Mouse (Mus musculus): Measurements from ENCODE around the gene Sec14l3.
A peak's percentile ranks its signal among the peaks of the same experiment; 100 is the strongest.

Gene Sec14l3

GRCm38 (mm10) chr11:4060866-4061575 lies 3.6 kb upstream of the Sec14l3 start:
- peak in 1 of 2 experiments; percentile 43 for DNase-seq (ENCODE audit: low spot score in 2 of 2)

- DNase-seq (ENCODE audit: low spot score in 2 of 2), result no peak
Observed at GRCm38 (mm10) chr11:4062523-4062922, 2.1 kb upstream of the Sec14l3 start.

- DNase-seq (ENCODE audit: low spot score in 2 of 2), result no peak
Observed at GRCm38 (mm10) chr11:4062981-4063380, 1.7 kb upstream of the Sec14l3 start.

GRCm38 (mm10) chr11:4069664-4070063 lies 5.0 kb downstream of the Sec14l3 start:
- DNase-seq (ENCODE audit: low spot score in 2 of 2), result peak; percentile 56 to 74

DNA sequence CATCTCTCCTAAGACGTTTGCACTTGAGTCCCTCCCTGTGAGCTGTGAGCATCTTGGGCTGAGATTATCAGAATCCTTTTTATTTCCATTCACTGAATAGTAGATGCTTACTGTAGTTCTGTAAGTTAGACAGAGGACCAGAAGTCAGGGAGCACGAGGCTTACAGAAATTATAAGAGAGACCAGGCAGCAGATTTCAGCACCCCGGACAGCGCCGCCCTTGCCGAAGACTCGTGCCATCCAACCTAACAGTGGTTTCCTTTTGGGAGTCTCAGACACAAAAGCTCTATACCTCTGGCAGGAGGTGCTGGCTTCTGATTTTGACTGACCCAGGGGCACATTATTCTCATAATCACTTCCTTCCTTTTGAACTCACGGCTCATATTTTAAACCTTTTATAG lies 12.0 kb downstream of the Sec14l3 start:
- DNase-seq (ENCODE audit: low spot score in 2 of 2), result no peak

DNA sequence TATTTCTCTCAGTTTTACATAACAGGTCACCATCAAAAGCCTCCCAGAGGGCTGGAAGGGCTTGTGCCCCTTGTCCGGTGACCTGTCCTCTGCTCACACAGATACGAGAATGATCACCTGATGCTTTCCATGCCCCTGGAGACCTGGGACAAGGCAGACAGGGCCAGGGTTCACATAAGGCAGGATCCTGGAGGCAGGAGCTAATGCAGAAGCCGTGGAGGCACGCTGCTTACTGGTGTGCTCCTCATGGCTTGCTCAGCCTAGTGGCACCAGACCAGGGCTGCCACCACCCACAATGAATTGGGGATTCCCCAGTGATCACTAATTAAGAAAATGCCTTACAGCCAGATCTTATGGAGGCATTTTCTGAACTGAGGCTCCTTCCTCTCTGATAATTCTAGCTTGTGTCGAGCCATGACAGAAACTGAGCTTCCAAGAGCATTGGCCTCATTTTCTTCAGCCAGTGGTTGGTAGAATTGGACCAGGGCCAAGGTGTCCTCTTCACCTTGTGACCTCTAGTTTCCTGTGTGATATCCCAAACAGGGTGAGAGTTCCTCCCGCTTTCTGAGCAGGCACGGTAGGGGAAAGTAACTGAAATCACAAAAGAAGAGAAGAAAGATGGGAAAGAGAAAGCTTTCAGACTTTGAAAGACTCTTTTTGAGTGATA lies 13.8 kb downstream of the Sec14l3 start:
- no peak for DNase-seq (ENCODE audit: low spot score in 2 of 2)

DNA sequence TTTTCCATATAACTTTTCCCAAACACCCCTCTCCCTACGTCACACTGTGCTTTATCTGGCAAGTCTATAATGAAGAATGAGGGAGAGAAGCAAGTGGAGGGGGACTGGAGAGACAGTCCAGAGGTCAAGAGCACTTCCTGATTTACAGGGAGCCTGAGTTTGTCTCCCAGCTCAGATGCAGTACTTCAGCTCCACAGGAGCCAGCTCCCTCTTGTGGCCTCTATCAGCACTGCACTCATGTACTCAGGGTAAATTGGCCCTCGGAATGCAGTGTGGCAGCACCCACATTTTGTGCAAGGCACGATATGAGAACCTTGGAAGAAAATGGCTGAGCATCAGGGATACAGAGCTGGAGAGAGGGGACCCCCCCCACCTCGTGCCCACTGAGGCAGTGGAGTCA lies 15.6 kb downstream of the Sec14l3 start:
- DNase-seq (ENCODE audit: low spot score in 2 of 2), result peak in 1 of 2 experiments; percentile 76

DNA sequence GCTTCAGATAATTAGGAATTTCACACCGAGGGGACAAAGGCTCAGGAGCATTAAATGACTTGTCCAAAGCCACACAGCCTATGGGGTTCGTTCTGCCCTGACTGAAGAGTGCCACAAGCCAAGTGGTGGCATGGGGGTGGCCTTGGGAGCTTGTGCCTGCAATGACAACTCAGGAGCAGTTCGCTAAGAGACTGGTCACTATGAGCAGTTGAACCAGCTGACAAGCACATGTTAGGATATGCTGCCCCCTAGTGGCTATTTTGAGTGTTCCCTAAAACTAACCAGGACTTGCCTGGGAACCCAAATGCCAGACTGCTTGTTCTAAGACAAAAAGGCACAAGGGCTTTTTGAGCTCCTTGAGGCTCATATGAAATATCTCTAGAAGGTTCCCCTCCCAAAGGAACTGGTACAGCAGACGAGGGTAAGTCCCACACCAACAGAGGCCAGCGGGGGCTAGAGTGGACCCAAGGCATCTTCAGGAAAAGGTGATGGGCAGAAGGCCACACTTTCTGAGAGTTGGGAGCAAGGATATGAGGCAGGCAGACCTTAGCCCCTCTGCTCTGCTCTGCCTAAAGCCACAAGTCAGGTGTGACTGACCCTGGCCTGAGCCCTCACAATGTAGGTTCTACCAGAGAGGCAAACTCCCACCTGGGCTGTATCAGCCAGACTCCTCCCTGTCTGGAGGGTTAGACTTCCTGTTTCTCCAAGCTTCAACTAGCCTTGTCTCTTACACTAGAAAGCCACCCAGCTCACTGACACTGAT lies 18.9 kb downstream of the Sec14l3 start:
- DNase-seq (ENCODE audit: low spot score in 2 of 2), result peak; percentile 81 to 82

- DNase-seq (ENCODE audit: low spot score in 2 of 2), result no peak
Observed at GRCm38 (mm10) chr11:4086246-4086645, 21.6 kb downstream of the Sec14l3 start.

- peak in 1 of 2 experiments; percentile 67 for DNase-seq (ENCODE audit: low spot score in 2 of 2)
Observed at GRCm38 (mm10) chr11:4087267-4087666, 22.6 kb downstream of the Sec14l3 start.

- peak; percentile 53 to 75 for DNase-seq (ENCODE audit: low spot score in 2 of 2)
Observed at GRCm38 (mm10) chr11:4093459-4094377, 29.1 kb downstream of the Sec14l3 start.

DNA sequence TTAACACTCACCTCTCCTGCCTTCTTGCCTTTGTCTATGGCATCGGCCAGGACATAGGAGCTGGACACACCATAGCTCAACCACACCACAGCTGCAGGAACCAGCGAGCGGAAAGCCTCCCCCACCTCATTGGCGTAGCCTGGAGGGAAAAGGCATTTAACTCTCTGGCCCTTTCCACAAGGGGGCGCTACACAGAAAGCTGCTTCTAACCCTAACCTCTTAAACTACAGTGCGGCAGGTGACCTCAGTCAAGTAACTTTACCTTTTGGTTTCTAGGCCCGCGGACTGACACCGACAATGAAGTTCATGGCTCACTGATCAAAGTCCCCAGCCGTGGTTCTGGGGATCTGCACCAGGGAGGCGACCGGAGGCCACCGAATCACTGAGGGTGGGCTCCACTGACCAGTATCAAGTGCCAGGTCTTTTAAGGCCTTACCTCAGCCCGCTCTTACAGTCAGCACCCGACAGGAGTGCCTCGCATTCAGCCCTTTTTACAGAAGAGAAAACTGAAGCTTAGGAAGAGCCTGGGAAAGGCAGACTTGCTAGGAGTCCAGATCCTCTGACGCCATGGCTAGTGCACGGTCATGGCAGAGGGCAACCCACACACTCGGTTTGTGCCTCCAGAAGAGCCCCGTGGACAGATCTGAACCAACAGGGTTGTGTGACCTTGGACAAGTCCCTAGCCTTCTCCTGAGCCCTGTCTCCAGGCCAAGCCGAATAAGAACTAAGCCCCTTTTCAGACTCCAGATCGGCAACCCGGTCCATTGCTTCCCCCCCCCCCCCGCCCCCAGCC lies 29.9 kb downstream of the Sec14l3 start:
- DNase-seq (ENCODE audit: low spot score in 2 of 2), result peak; percentile 76 to 81

DNA sequence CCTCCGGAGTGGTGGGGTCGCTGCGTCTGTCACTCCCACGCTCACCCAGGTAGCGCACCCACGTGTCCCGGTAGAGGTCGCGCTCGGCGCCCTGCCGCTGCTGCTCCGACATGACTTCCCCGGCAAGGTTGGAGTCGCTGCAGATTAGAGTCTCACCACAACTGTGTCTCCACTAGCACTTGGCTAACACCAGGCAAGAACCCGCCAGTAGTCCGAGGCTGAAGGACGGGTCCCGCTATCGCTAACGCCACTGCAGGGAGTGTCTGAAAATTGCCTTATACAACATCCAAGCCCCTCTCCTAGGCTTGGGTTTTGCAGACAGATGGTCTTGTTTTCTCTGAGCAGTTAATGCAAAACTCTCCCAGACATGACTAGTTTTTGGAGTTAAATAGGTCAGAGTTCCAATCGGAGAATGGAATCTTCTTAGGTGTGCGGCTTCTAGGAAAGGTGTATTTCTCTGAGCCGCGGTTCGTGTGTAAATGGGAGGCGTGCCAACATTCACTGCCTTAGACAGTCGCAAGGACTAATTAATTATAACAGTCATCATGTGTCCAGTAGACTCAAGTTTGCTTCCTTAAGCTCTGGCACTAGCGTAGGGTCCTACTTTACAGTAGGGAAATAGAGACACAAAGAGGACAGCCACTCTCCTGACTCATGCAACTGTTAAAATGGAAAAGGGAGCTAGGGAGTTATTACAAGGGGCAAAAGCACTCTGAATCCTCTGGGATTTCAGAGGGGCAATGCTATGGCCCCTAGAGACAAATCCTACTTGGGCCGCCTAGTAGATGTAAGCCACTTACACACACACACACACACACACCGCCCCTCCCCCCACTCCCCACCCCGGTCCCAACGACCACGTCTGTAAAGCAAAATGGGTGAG lies 30.8 kb downstream of the Sec14l3 start, which contains the start of gene Mtfp1:
Gene Mtfp1, minus strand, starts transcription at position 275 of the 883 bp plus-strand sequence.
- peak; percentile 68 to 81 for DNase-seq (ENCODE audit: low spot score in 2 of 2)

DNA sequence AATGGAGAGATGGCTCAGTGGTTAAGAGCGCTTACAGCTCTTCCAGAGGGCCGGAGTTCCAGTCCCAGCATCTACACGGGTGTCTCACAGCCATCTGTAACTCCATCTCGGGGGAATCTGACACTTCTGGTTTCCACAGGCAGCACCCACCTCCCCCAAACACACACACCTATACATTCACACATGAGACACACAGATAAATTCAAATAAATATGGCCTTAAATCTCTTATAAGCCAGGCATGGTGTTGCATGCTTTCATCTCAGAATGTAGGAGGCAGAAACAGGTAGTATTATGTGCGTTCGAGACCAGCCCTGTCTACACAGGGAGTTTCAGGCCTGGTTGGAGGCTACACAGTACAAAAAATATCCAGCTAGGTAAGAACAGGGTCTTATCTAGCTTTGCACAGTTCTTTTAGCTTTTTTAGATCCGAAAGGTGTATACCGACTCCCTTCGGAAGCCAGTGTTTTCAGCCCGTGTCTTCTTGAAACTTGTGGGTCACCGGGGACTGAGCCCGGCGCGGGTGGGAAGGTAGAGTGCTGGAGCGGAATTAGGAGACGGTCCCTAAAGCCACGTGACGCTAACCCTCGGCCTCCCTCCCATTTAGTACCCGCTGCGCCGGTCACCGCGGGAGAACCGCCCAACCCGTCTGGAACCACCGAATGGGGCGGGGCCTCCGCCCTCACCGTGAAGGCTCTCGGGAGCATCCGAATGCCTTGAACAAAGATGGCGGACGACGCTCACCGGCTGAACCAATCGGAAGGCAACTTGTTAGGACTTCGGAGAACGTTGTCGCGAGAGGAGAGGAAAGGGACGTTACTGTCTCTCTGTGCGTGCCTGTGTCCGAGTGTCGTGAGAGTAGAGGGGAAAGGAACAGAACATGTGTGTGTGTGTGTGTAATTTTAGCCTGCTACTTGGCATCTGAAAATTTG lies 31.7 kb downstream of the Sec14l3 start:
- peak; percentile 99 for DNase-seq (ENCODE audit: low spot score in 2 of 2)

DNA sequence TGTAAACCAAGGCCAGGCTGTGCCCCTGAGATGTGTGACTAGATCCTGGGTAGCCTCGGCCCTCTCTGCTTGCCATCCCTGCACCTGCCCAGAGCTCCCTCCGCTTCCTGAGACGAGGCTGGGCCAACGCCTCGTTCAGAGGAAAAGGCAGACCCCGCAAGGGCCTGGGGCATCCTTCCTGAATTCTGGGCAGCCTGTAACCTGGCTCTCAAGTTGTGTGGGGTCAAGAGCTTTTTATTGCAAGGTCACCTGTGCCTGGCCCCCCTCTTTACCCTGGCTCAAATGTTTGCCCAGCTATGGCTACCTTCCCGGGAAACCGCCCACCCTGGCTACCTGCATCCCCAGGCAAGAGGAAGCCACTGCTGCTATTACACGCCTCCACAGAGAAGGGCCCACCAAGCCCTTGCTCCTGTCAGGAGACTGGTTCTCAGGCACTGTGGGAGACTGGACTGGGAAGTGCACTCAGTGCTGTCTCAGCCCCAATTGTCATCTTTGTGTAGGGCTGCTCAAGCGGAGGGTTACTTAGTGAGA lies 32.5 kb downstream of the Sec14l3 start:
- DNase-seq (ENCODE audit: low spot score in 2 of 2), result no peak

DNA sequence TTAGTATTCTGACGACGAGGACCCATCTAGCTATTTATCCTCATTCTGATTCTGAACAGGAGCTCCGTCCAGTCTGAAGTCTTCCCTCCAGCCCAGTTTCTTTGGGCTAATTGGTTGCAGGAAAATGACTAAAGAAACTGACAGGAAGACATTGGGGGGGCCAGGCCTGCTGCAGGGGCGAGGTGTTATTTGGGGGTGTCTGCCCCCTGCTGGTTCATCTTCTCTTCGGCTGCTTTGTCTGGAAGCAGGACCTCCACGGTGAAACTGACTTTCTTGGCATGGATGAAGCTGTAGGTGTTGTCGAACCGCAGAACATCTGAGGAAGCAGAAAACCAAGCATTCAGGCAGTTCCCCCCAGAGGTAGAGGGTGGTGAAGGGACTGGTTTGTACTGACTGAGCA lies 33.5 kb downstream of the Sec14l3 start:
- no peak for DNase-seq (ENCODE audit: low spot score in 2 of 2)

GRCm38 (mm10) chr11:4098816-4099215 lies 34.2 kb downstream of the Sec14l3 start:
- no peak for DNase-seq (ENCODE audit: low spot score in 2 of 2)

DNA sequence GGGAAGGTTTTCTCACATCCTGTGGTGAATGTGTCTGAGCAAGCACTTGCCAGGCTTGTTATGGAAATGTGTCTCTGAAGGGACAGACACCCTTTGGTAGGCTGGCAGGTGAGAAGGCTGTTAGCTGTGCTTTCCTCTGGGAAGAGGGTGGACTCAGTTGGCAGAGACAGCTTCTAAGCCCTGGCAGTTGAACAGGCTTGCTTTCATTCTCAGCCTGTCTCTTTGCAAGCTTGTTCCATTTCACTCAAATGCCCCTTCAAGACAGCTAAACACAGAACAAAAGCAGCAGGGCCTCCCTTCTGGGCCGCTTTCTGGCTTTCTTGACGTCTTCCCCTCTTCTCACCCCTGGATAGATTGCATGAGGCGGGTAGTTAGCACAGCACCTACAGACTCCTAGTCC lies 34.8 kb downstream of the Sec14l3 start:
- peak; percentile 48 to 64 for DNase-seq (ENCODE audit: low spot score in 2 of 2)

Data from right cerebral cortex, postnatal 10 days (tissue).